Mouse (Mus musculus): Measurements from ENCODE around the gene Nfkbil1.

DNA sequence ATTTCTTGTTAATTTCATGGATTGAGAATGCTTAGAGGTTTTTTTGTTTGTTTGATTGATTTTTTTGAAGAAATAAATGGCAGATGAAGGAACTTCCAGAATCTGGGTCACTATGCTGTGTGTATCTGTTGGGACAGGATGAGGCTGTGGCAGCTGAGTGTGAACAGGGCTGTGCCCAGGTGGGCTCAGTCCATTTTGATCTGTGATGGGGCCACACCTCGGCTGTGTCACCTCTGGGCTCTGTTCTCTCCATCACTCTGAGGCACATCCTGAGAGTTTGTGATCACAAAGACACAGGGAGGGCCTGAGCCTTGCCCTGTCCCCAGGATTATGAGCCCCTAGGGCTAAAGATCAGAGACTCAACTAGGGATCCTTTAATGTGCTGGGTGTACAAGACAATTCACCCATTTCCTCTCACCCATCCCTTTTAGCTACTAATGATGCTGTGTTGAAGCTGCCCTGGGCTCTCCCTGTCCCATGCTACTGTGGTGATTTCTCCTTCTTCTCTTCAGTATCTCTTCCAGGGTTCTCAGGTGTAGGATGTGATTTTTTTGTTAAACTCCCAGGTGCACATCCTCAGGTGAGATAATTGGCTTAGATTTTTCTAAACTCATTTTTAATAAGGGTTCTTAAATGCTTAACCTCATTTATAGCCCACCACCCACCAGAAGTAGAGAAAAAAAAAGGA, 32.0 kb upstream of the Nfkbil1 start:
- no peak for TF ChIP-seq CTCF (IDR thresholded peaks at IDR 0.05; ENCODE audit: borderline replicate concordance, insufficient read depth, low read length)
- no peak for TF ChIP-seq POLR2A (IDR thresholded peaks at IDR 0.05; ENCODE audit: low read depth, low read length)

Measured in embryonic fibroblast, embryonic 13.5 days (primary cell).